Mouse (Mus musculus): Measurements from ENCODE around the gene Usp29.

- TF ChIP-seq CTCF (IDR thresholded peaks at IDR 0.05; ENCODE audit: low read depth) (no peak), EP300 (IDR thresholded peaks at IDR 0.05; ENCODE audit: low read depth) (no peak)
Measured at GRCm38 (mm10) chr7:6886896-6887295, 156.5 kb downstream of the Usp29 start.
